Mouse (Mus musculus): ENCODE measurements around the gene Scarf1.
A peak's percentile ranks its signal among the peaks of the same experiment; 100 is the strongest.

Gene Scarf1

GRCm38 (mm10) chr11:75563851-75564548, 50.7 kb downstream of the Scarf1 start:
- DNase-seq (ENCODE audit: low spot score in 2 of 2) = no peak

- no peak for DNase-seq (ENCODE audit: low spot score in 2 of 2)
Observed at GRCm38 (mm10) chr11:75565849-75566248, 52.5 kb downstream of the Scarf1 start.

GRCm38 (mm10) chr11:75566276-75567196, 53.2 kb downstream of the Scarf1 start:
- no peak for DNase-seq (ENCODE audit: low spot score in 2 of 2)

- no peak for DNase-seq (ENCODE audit: low spot score in 2 of 2)
Observed at GRCm38 (mm10) chr11:75567346-75568114, 54.2 kb downstream of the Scarf1 start.

GRCm38 (mm10) chr11:75568115-75568511, 54.8 kb downstream of the Scarf1 start:
- no peak for DNase-seq (ENCODE audit: low spot score in 2 of 2)

GRCm38 (mm10) chr11:75568962-75569361, 55.6 kb downstream of the Scarf1 start:
- DNase-seq (ENCODE audit: low spot score in 2 of 2) = no peak

- DNase-seq (ENCODE audit: low spot score in 2 of 2) = no peak
Observed at GRCm38 (mm10) chr11:75570375-75571125, 57.2 kb downstream of the Scarf1 start.

- no peak for DNase-seq (ENCODE audit: low spot score in 2 of 2)
Observed at GRCm38 (mm10) chr11:75571126-75571990, 58.0 kb downstream of the Scarf1 start.

- no peak for DNase-seq (ENCODE audit: low spot score in 2 of 2)
Observed at GRCm38 (mm10) chr11:75572301-75572791, 59.0 kb downstream of the Scarf1 start.

GRCm38 (mm10) chr11:75572854-75573650, 59.7 kb downstream of the Scarf1 start:
- DNase-seq (ENCODE audit: low spot score in 2 of 2) = peak; percentile 86 to 91

GRCm38 (mm10) chr11:75574378-75575123, 61.2 kb downstream of the Scarf1 start:
- DNase-seq (ENCODE audit: low spot score in 2 of 2) = no peak

GRCm38 (mm10) chr11:75575560-75576123, 62.3 kb downstream of the Scarf1 start:
- DNase-seq (ENCODE audit: low spot score in 2 of 2) = no peak

Data from frontal cortex, postnatal 14 days (tissue).